Mouse (Mus musculus) c-Kit-positive CD71-negative TER-119-negative erythroid progenitor cells, embryonic 14.5 days (primary cell): ENCODE data around the gene Ncapd2.

Experiments
- DNase-seq: peaks from one replicate; pipeline ENCODE4 v3.0.0-alpha.2; 2013; ENCODE audit warnings: low read depth

Gene Ncapd2

GRCm38 (mm10) chr6:125213715-125214114 is 22.2 kb upstream of the Ncapd2 start:
- DNase-seq: no peak

GRCm38 (mm10) chr6:125213129-125213528 is 21.6 kb upstream of the Ncapd2 start:
- no peak for DNase-seq

DNA sequence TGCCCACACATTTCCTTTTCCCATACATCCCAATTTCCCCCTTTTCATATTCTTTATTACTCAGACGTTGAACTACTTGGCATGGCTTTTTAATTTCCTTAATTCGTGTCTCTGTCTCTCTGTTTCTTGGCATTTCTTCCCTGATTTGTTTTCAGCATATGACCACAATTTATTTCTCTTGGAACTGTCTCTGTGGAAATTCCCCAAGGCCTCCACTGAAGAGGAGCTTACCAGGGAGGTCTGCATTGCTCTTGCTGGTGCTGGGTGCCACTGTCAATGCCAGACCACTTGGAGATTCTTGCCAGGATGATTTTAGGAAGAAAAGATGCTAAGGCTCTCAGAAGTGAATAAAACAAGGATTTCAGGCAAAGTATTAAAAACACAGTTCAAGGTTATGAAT is 21.1 kb upstream of the Ncapd2 start:
- DNase-seq: no peak

DNA sequence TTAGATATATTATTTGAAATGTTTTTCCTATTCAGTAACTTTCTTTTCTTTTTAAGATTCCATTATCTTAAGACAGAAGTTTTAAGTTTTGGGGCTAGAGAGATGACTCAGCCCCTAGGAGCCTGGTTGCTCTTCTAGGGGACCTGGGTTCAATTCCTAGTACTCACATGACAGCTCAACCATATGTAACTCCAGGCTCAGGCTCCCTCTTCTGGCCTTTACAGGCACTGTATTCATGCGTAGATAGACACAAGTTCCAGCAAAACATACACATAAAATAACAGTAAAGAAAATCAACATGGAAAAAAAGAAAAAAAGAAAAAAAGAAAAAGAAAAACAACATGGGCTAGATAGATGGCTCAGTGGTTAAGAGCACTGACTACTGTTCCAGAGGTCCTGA is 18.9 kb upstream of the Ncapd2 start:
- no peak for DNase-seq

DNA sequence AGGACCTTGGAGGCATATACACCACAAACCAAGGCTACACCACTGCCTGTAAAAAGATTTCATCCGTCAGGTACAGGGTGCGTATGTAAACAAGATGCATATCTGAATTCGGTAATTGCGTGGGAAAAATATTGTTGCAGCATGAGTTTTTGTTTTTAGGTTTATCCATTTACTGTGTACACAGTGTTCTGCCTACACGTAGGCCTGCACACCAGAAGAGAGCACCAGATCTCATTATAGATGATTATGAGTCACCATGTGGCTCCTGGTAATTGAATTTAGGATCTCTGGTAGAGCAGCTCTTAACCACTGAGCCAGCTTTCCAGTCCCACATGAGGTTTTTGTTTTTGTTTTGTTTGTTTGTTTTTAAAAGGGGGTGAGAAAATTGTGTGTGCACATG is 5.7 kb upstream of the Ncapd2 start:
- DNase-seq: no peak

DNA sequence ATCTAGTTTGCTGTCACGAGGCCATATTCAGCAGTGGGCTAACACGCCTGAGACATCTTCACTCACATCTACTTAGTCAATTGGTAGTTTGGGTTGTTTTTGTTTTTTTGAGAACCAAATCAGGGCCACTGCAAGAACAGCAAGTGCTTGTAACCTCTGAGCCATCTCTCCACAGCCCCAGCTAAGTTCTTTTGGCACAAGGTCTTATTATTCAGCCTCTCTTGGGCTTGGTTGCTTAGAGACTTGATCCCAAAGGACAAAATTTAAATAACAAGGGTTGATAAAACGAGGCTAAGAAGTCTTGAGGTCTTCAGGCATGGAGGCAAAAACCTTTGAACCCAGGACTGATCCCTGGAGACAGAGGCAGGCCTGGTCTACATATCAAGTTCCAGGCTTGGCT is 4.8 kb upstream of the Ncapd2 start:
- no peak for DNase-seq

- DNase-seq: no peak
These were observed 4.1 kb upstream of the Ncapd2 start for GRCm38 (mm10) chr6:125195541-125196075.

DNA sequence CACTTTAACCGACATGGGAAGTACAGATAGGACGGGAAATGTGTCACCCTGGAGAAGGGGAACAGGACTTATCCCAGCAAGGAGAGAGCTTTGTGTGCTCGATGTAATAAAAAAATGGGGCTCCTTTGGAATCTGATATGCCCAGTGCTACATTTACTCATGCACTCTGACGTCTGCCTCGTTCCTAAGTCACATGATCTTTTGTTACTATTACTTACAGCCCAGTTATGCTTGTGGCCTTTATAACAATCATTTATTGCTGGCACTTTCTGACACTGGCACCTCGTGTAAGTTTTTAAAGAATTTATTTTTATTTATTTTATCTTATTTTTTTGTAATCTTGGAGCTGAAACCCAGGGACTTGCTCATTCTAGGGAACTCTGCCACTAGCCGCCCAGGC is 1.9 kb upstream of the Ncapd2 start:
- DNase-seq: no peak

DNA sequence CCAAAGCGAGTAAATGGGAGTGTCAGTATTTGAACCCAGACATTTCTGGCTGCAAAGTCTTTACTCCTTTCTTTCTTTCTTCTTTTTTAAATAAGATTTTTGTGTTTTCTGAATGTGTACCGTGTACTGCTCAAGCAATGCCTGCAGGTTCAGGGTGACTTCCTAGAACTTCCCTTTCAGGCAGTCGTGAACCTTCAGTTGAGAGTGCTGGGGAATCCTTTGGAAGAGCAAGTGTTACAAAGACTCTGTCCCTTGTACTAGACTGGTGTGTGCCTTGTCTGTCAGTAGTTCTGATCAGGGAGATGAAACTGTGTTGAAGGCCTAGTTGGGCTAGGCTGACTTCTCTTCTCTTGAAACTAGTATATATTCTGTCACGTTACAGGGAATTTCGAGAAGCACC is 1.3 kb upstream of the Ncapd2 start:
- no peak for DNase-seq

DNA sequence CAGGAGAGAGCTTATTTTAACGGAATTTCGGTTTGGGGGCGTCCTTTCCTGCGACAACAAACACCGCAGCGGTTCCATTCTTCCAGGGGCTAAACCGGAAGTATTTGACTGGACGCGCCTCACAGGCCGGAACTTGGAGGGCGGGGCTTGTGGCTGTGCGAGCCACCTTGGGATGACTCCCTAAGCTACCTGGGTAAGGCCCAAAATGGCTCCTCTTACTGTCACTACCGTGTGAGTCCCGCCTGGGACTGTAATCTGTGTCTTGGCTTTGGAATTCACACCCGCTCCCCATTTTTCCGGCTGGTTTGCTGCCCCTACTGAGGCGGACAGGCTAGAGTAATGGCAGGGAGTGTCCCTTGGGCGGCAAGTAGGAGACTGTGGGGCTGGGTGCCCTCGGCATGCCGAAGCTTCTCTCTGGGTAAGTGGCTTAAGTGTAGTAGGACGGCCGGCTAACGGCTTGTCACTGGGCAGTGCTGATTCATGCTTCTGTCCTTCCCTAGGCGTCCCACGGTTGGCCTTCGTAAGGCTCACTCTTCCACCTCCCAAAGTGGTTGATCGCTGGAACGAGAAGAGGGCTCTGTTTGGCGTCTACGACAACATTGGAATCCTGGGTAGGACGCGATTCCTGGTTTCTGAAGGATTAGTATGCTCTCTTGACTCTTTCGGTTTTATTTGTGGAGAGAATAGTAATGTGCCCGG is 664 bp upstream of the Ncapd2 start:
- peak; percentile 88 for DNase-seq

DNA sequence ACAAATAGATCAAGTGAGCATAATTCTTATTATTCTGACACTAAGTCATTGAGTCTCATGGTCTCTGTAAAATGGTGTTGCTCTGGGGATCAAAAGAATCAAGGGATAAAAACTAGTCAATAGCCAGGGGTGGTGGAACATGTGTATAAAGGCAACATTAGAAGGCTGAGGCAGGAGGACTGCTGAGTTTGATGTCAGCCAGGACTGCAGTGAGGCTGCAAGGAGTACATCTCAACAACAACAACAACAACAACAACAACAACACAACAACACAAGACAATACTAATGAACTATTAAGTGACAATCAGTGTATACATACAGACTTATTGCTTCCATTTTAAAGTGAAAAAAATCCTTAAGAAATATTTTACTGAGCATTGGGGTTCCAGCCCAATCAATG is 685 bp downstream of the Ncapd2 start:
- DNase-seq: no peak

DNA sequence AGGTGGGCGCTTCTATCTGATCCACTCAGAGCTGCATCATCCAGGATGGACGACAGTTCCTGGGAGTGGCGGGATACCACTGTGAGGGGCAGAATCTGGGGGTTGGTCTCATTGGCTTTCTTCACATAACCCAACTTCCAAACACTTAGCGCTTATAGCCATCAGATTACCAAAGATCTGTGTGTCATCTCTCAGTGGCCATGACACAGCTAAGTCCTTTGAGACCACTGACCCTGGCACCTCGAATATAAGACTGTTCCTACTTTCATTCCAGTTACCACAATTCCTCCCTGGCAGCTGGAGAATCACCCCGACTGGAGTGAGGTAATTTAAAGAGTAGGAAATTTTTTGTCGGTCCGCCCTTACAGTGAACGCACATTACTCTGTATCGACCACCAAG is 5.3 kb downstream of the Ncapd2 start:
- DNase-seq: no peak

- DNase-seq: no peak
These were observed 9.4 kb downstream of the Ncapd2 start for GRCm38 (mm10) chr6:125182133-125182532.

- no peak for DNase-seq
These were observed 11.9 kb downstream of the Ncapd2 start for GRCm38 (mm10) chr6:125179601-125180000.

GRCm38 (mm10) chr6:125175469-125175868 is 16.0 kb downstream of the Ncapd2 start:
- no peak for DNase-seq

- DNase-seq: no peak
These were observed 18.2 kb downstream of the Ncapd2 start for GRCm38 (mm10) chr6:125173256-125173655.

GRCm38 (mm10) chr6:125172474-125172873 is 19.0 kb downstream of the Ncapd2 start:
- no peak for DNase-seq

DNA sequence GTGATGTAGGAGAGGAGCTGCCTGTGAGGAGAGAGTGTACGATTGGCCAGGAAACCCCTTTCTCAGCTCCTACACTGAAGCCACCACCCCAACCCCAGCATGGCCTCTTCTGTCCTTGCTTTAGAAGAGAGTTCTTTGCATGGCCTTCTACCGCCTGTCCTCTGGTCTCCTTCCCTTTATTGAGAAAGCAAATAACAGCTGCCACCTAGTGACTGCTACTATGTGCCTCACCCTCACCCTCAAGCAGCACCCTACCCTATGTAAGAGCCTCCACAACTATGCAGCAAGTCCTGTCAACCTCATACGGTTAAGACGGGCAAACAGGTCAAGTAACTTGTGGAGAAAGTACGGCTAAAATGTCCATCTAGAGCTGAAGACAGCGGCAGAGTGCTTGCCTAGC is 21.3 kb downstream of the Ncapd2 start:
- no peak for DNase-seq

DNA sequence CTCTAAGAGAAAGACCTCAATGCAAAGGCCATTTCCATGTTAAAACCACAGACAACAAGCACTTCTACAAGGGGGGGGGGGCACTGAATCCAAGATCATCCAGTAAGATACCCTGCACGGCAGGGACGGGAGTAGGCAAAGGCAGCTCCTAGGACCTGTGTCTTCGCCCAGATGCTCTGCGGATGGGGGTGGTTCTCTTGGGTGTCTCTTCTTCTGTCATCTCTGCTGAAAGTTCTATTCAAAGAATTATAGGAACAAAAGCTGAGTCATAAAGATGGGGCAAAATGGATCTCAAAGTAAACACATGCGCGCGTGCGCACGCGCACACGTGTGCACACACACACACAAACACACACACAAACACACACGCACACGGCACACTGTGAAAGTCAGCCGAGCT is 23.4 kb downstream of the Ncapd2 start:
- no peak for DNase-seq

DNA sequence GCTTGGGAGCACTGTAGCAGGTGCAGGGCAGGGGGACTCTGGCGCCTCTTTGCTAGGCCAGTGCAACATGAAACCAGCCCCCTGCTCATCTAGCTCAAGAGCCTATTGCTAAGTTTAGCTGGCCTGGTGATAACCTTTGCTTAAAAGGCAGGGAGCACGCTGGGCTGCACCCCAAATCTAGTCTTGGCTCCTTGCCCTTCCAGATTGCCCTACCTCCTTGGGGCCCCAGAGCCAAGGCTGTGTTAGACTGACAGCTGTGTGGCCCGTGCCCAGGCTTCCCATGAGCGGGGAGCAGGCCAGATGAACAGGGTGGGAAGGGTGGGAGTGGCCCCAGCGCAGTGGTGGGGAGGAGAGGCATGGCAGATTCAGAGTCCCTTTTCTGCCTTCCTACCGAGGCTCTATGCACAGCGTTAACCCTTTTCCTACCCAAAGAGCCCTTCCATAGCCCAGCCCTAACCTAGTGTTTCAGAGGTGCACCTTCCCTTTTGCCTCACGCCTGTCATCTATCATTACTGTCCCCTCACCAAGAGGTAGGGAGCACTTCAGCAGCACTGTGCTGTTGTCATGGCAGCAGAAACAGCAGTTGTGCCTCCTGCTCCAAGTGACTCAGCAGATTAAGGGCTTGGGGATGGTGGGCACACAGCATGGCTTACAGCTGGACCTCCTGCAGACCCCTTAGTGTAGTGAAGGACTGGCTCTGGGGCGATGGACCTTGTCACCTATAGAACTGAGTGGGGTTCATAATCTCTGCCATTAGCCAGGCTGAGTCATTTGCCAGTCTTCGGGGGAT is 24.4 kb downstream of the Ncapd2 start:
- no peak for DNase-seq

GRCm38 (mm10) chr6:125166051-125166751 is 25.3 kb downstream of the Ncapd2 start, which contains the start of gene Gapdh:
TSS of gene Gapdh (minus strand) at chr6:125166467.
- DNase-seq: no peak

GRCm38 (mm10) chr6:125165328-125165891 is 26.1 kb downstream of the Ncapd2 start:
- peak; percentile 92 for DNase-seq
